Mouse (Mus musculus): ENCODE measurements around the gene Eif5b.

Gene Eif5b

DNA sequence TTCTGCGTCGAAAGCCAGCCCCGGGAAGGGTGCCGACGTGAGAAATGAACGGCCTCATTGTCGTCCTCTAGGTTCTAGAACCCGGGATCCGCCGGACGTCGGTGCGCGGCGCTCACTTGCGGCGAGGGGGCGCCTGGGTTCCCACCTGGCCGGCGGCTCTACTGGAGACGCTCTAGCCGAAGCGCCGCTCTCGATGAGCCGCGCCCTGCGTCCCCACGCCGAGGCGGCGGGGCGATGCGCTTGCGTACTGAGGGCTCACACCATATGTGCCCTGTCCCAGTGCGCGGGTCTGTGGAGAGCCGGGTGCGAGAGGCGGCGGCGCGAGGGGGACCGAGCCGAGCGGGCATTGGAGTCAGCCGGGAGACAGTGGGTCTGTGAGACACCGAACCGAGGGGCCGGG lies at the start of gene Eif5b, which contains the start of gene Txndc9:
TSS of gene Eif5b (plus strand) at position 144 of the 400 bp plus-strand sequence.
TSS of gene Txndc9 (minus strand) at position 27 of the 400 bp plus-strand sequence.
- WGBS: under 1% methylated on average over 50 of the region's 50 CpGs

- 81% methylated on average over 2 of the region's 2 CpGs for WGBS
Observed at GRCm38 (mm10) chr1:37948906-37949305, 48.9 kb upstream of the Eif5b start.

- WGBS: 74% methylated on average over 7 of the region's 7 CpGs
Observed at GRCm38 (mm10) chr1:37954786-37955185, 43.0 kb upstream of the Eif5b start.

GRCm38 (mm10) chr1:37955251-37955650 lies 42.6 kb upstream of the Eif5b start:
- 90% methylated on average over 2 of the region's 2 CpGs for WGBS

DNA sequence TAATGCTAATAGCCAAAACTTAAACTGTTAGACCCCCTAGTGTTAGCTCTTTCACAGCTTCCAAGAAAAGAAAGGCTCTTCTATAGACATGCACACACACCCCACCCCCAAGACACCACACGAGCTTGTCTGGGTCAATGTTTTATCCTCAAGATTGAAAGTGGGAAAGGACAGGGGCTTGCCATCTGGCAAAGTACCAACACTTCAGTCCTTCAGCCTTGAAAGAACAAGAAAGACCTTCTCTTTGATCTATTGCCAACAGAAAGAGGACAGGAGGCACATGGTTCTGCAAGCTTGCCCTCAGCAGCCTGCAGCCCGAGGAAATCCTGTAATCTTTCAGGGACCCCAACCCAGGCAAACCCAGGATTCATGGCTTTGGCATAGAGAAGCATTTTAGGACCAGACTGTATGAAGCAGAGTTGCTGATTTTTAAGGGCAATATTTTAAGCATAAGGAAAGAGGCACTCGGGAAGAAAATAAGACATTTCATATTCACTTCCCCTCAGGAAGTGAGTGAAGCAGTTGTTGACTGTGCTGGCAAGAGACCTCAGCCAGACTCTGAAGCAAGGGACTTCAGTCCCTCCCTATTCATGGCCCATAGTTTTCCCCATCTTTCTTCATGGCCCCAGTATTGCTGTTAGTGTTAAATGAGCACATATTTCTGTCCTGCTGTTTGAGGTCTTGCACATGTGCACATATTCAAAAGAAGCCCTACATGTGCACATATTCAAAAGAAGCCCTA lies 40.9 kb upstream of the Eif5b start:
- 26% methylated on average over 3 of the region's 3 CpGs for WGBS

DNA sequence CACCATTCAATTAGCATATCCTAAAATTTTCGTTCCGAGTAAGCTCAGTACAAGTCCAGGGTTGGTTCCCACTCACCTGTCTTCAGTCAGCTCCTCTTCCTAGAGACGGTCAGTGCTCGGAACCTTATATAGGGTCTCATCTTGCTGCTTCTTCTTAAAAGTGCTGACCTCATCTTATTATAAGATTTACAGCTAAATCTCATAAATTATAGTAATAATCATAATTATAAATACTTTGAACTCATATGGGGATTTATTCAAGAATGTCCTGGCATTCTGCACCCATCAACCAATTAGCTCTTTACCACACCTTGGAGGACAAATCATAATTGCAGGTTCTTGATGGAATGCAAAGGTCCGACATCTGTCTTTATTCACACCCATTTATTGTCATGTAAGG lies 40.2 kb upstream of the Eif5b start, which contains the start of gene Lyg1:
TSS of gene Lyg1 (minus strand) at position 101 of the 400 bp plus-strand sequence.
- WGBS: 85% methylated on average over 5 of the region's 5 CpGs

- 78% methylated on average over 2 of the region's 2 CpGs for WGBS
Observed at GRCm38 (mm10) chr1:37958516-37958915, 39.3 kb upstream of the Eif5b start.

DNA sequence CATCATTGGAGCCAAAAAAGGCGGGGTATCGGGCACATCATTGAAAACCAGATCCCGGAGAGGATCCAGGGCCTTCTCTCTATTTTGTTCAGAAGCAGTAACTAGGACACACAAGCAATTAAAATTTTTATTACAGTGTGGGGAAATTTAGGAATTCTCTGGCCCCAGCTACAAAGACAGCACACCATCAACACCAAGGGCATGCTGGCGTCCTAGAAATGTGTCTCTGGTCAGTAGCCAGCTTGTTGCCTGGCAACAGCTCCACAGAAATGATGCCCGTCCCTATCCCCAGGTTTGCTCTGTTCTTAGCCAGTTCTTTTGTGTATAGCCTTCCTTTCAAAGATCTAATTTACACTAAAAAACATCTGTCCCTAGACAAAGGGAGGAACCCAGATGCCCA lies 38.3 kb upstream of the Eif5b start:
- 46% methylated on average over 5 of the region's 5 CpGs for WGBS

DNA sequence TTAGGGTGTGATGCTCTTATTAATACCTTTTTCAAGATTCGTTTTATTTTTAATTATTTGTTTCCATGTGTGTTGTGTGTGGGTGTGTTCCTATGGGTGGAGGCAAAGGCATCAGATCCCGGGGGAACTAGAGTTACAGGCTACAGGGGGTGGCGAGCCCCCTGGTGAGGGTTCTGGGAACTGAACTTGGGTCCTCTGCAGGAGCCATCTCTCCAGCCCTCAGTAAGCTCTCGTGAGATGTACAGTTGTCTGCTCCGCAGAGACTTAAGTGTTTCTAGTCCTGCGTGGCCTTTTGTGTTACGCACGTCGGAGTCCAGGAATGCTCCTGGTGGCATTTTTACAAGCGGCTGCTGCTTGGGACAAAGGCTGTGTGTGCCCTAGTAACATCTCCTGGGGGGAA lies 32.2 kb upstream of the Eif5b start:
- 75% methylated on average over 10 of the region's 10 CpGs for WGBS

GRCm38 (mm10) chr1:37968746-37969145 lies 29.1 kb upstream of the Eif5b start:
- 88% methylated on average over 6 of the region's 6 CpGs for WGBS

- WGBS: 59% methylated on average over 4 of the region's 4 CpGs
Observed at GRCm38 (mm10) chr1:37971520-37971919, 26.3 kb upstream of the Eif5b start.

- 80% methylated on average over 9 of the region's 9 CpGs for WGBS
Observed at GRCm38 (mm10) chr1:37976666-37977065, 21.1 kb upstream of the Eif5b start.

DNA sequence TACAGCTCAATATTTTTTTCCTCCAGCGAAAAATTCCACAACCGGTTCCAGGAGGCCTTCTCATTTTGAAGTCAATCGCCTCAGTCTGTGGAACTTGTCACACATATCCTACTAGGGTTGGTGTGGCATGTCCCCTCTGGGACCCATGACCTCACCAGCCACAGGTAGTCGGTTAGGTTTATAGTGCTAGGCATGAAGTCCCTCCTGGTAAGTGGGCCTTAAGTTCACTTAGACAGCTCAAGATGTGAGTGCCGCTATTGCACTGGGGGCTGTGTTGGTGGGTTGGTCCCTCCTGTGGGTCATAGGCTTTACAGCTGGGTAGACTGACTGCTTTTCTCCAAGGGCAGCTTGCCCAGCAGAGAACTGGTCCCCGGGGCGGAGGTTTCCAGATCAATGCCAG lies 20.5 kb upstream of the Eif5b start:
- WGBS: 80% methylated on average over 7 of the region's 7 CpGs

DNA sequence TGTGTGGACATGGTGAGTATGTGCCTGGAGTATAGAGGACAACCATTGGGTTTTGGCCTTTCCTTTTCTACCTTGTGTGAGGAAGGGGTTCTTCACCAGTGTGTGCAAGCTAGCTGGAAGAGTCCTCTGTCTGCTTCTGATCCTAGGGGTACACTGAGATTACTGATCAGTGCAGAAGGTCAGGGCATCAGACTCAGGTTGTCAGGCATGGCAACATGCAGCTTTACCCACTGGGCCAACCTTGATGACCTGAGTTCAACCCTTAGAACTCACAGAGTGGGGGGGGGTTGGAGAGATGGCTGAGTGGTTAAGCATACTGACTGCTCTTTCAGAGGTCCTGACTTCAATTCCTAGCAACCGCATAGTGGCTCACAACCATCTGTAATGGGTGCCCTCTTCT lies 13.5 kb upstream of the Eif5b start:
- 72% methylated on average over 1 of the region's 1 CpGs for WGBS

DNA sequence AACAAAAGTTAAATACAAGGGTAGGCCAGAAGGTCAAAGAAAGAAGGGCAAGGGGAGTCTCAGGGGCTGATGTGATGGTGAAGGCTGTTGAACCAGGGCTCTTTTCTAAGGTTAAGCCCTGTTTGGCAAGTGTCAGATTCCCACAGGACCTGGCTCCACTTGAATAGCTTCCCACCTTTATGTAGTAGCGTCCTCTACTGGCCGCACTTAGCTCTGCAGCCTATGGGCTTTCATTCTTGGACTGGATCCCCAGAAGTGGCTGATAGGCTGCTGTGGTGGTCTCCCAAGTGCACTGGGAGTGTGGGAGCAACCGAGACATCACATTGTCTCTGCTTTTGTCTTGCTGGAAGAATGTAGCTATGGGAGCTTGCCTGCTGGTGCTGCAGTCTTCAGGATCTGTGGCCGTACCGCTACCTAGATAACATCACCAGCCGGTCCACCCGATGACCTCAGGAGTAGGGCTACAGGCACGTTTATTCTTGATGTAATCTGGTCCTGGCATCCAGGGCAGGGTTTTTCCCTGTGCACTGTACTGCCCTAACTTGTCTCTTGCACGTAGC lies 12.0 kb upstream of the Eif5b start:
- WGBS: 80% methylated on average over 9 of the region's 9 CpGs

- WGBS: 89% methylated on average over 5 of the region's 5 CpGs
Observed at GRCm38 (mm10) chr1:37987856-37988255, 10.0 kb upstream of the Eif5b start.

- WGBS: 38% methylated on average over 3 of the region's 3 CpGs
Observed at GRCm38 (mm10) chr1:37996226-37996625, 1.6 kb upstream of the Eif5b start.

DNA sequence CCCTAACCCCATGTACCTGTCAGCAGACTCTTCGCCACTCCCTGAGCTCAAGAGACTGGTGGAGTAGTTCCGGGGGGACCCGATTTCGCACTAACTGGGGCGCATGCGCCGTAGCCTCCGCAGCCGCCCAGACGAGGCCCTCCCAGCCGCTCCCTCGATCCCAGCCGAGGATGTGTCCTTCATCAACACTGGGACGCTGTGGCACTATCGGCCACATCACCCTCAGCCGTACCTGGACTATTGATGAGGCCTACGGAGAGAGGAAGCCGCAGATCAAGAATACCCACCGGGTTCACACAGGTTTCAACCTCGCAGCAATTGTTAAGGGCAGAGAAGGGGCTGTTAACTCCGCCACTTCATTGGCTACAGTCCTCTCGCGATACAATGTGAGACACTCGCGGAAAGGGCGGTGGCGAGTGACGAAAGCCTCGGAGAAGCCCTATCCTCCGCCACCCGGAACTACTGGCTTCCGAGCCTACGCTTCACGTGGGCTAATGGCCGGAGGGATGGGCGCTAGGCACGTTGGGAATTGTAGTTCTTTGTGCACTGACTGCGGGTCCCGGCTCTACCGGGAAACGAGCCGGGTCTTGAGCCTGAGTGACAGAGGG lies 829 bp upstream of the Eif5b start:
- WGBS: 1% methylated on average over 42 of the region's 42 CpGs

DNA sequence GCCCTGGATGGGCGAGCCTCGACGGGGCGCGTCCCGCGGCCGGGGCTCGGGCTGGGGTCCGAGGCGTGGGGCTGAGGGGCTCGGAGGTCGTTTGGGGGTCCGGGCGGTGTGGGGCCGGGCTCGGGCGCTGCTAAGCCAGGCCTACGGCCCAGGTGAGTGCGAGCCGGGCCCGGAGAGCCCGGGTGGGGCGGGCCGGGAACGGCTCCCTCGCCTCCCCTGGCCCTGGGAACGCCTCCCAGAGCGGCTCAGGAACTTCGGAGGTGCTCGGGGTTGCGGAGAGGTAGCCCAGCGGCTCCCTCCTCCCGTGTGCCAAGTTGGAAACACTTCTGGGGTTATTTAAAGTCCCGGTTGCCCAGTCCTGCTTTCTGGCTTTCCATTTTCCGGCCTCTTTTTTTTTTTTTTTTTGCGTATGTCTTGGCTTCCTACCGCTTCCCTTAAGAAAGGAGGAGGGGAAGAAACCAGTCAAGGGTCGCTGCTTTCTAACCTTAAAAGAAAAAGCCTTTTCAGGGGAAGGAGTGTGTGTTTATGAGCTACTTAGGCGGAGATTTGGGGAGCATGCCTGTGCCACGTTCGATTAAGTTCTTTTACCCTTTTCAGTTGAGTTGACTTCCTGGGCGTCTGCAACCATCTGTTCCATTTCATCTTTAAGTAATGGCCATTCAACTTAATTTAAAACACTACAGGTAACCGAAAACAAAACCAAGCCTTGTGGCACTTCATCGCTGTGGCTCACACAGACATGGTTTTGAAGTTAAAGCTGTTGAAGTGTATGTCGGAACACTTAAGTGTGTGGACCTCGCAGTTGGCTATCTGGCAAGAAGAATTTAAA lies 775 bp downstream of the Eif5b start:
- 4% methylated on average over 42 of the region's 47 CpGs for WGBS

DNA sequence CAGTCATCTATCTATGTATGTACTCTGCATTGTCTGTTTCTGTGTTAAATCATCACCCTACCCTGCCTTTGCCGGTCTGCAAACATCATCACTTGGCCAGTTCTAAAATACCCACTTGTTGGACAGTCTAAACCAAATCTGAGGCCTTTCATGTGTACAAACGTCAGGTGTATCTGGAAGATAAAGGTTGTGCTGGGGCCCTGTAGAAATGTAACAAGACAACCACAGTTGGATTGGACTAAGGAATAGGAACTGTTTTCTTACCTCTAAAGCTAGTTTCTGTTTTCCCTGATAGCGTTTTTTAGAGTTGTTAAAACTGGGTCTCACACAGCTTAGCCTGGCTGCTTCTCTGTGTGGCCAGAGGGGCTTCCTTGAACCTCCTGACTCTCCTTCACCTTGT lies 1.7 kb downstream of the Eif5b start:
- 63% methylated on average over 3 of the region's 3 CpGs for WGBS

DNA sequence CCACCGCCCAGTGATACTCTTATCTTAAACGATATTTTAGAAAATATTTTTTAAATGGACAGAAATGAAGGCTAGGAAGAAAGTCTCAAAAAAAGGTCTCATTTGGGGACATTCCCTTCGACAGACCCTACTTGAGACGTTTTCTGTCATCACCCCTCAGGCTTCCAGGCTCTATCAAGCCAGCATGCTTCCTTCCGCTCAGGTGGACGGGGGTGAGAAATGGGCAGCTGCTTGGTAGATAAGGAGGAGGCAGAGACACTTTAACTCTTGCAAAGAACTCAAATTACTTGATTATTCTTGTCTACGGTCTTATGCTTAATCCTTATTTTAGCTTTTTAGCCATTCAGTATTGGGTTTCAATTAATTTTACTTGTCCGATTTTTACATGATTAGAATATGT lies 3.0 kb downstream of the Eif5b start:
- WGBS: 93% methylated on average over 8 of the region's 8 CpGs

DNA sequence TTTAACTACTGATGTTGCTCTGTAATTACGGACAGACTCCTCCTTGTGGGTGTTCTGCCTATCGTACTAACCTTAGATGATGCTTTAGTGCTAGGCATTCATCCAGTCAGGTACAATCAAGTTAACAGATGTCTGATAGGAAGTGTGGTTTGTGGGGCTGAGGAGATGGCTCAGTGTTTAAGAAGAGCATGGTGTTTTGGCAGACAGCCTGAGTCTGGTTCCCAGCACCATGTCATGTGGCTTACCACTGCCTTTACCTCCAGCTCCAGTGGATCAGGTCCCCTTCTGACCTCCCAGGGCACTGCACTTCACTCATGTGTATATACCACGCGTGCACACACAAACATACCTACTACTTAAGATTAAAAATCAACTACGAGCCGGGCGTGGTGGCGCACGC lies 4.1 kb downstream of the Eif5b start:
- WGBS: 89% methylated on average over 9 of the region's 9 CpGs
